Comparison of ENCODE assay signal across 9 mouse cellular contexts in the genomic region with DNA sequence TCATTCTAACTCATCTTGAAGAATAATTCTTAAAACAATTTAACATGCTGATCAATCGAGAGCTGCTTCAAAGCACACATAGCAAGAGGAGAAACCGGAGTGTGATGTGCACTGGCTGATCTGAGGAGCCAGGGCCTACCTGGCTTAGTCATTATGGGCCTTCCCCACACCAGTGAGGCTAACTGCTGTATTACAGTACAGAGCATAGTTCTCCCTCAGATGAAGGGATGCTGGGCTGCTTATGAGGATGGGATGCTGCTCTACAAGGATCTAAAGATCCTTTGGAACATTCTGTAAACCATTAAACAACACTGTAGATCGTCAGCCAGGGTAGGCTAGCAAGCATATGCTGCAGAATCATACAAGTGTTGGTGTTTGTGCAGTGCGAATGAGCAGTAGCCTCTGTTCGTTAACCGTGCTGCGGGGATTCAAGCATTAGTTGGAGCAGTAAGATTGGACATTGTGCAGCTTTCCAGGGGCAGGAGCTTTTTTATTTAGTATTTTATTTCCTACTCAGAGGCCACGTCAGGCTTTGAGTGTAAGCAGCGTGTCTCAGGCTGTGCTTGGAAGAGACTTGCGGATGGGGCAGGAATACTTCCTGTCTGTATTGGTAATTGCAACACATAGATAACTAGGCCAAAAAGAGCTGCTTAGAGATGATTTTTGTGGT. TPM values are rescaled to one million over a fixed set of nuclear protein-coding genes. Genes with fewer than 3 reads are reported as not detected.
DNase-seq lines count a peak whose midpoint lies in the region; ATAC-seq lines count a peak whose summit lies in the region.
"Had no signal": no experiment of that assay in that cellular context is flagged by ENCODE, and none has a peak within 500 bp of the region (broad histone marks: within the 10 kb centered on the region; RNA-seq: fewer than 3 reads in every experiment).

No protein-coding gene starts in this region.

- H3K4me2 ChIP-seq in hindbrain, embryonic 12.5 days (replicated peaks) = peak overlapping the region; percentile 54
- no peak overlapping the region; the same call in 1 of the 2 replicates for H3K4me2 ChIP-seq in hindbrain, embryonic 11.5 days (replicated peaks; ENCODE audit: low read depth, low read length)
- peak overlapping the region; percentile 67 for H3K4me2 ChIP-seq in forebrain, embryonic 16.5 days (ENCODE audit: low read length)
- peak overlapping the region; percentile 58 for H3K4me2 ChIP-seq in neural tube, embryonic 13.5 days

- DNase-seq in hindbrain, embryonic 11.5 days (ENCODE audit: low spot score) = no peak
- DNase-seq in right cerebral cortex, adult 18-20 months = peak; percentile 29
- no peak for DNase-seq in right cerebral cortex, postnatal 10 days (ENCODE audit: low spot score in 2 of 2)
- DNase-seq in thymus, postnatal 36 days = no peak
- no peak for DNase-seq in kidney, adult 18-20 months

- peaks cover 20% of the 10 kb centered on the region; the same call in 1 of the 2 replicates for H3K4me1 ChIP-seq in hindbrain, embryonic 12.5 days
- no peaks in the 10 kb centered on the region for H3K4me1 ChIP-seq in hindbrain, embryonic 11.5 days (replicated peaks; ENCODE audit: control insufficient read depth, insufficient read depth, low read length)
- peaks cover 24% of the 10 kb centered on the region for H3K4me1 ChIP-seq in forebrain, embryonic 16.5 days (replicated peaks; ENCODE audit: control insufficient read depth, insufficient read depth, low read length)
- H3K4me1 ChIP-seq in neural tube, embryonic 13.5 days (replicated peaks) = peaks cover 49% of the 10 kb centered on the region

- peak overlapping the region; percentile 41 for H3K9ac ChIP-seq in hindbrain, embryonic 12.5 days
- no peak overlapping the region; the same call in 1 of the 2 replicates for H3K9ac ChIP-seq in hindbrain, embryonic 11.5 days (ENCODE audit: low read depth, low read length)
- peak overlapping the region; percentile 57 for H3K9ac ChIP-seq in forebrain, embryonic 16.5 days (replicated peaks; ENCODE audit: low read depth, low read length)
- H3K9ac ChIP-seq in neural tube, embryonic 13.5 days = peak overlapping the region; percentile 71

- WGBS in hindbrain, embryonic 12.5 days = 90% methylated on average over 10 of the region's 10 CpGs
- WGBS in hindbrain, embryonic 11.5 days = 94% methylated on average over 10 of the region's 10 CpGs
- 42% methylated on average over 10 of the region's 10 CpGs for WGBS in forebrain, embryonic 16.5 days
- WGBS in neural tube, embryonic 13.5 days = 76% methylated on average over 10 of the region's 10 CpGs

- H3K9me3 ChIP-seq in hindbrain, embryonic 12.5 days (replicated peaks) = no peaks in the 10 kb centered on the region
- H3K9me3 ChIP-seq in hindbrain, embryonic 11.5 days (ENCODE audit: control insufficient read depth, low read length) = no peaks in the 10 kb centered on the region
- no peaks in the 10 kb centered on the region for H3K9me3 ChIP-seq in forebrain, embryonic 16.5 days (ENCODE audit: control insufficient read depth, low read length)
- H3K9me3 ChIP-seq in neural tube, embryonic 13.5 days = no peaks in the 10 kb centered on the region

- H3K27ac ChIP-seq in hindbrain, embryonic 12.5 days = 0 out of 2 replicates have a peak overlapping the region, but pooled peaks have one; percentile 44
- no peak overlapping the region for H3K27ac ChIP-seq in hindbrain, embryonic 11.5 days (ENCODE audit: low read depth, low read length)
- H3K27ac ChIP-seq in forebrain, embryonic 16.5 days (ENCODE audit: low read length) = peak overlapping the region; percentile 64
- H3K27ac ChIP-seq in neural tube, embryonic 13.5 days (replicated peaks) = peak overlapping the region; percentile 95

- peaks cover 12% of the 10 kb centered on the region for H3K36me3 ChIP-seq in hindbrain, embryonic 12.5 days
- H3K36me3 ChIP-seq in hindbrain, embryonic 11.5 days (ENCODE audit: control insufficient read depth, insufficient read depth, low read length) = peaks cover 7% of the 10 kb centered on the region; the same call in 1 of the 2 replicates
- H3K36me3 ChIP-seq in forebrain, embryonic 16.5 days (ENCODE audit: control insufficient read depth, insufficient read depth) = peaks cover 7% of the 10 kb centered on the region
- H3K36me3 ChIP-seq in neural tube, embryonic 13.5 days = peaks cover 9% of the 10 kb centered on the region

- no peaks in the 10 kb centered on the region for H3K27me3 ChIP-seq in hindbrain, embryonic 12.5 days
- no peaks in the 10 kb centered on the region for H3K27me3 ChIP-seq in hindbrain, embryonic 11.5 days (ENCODE audit: control insufficient read depth, insufficient read depth, low read length)
- H3K27me3 ChIP-seq in forebrain, embryonic 16.5 days (replicated peaks; ENCODE audit: control insufficient read depth, insufficient read depth, low read length) = no peaks in the 10 kb centered on the region
- H3K27me3 ChIP-seq in neural tube, embryonic 13.5 days = no peaks in the 10 kb centered on the region

- ATAC-seq in hindbrain, embryonic 12.5 days (ENCODE audit: low FRiP score) = no peak
- ATAC-seq in hindbrain, embryonic 11.5 days (ENCODE audit: low FRiP score) = no peak
- ATAC-seq in forebrain, embryonic 16.5 days = peak; percentile 18; the same call in 1 of the 2 replicates
- ATAC-seq in neural tube, embryonic 13.5 days (ENCODE audit: low read depth) = no peak
- ATAC-seq: intestine, embryonic 16.5 days had no signal

- peak overlapping the region; percentile 25 for H3K4me3 ChIP-seq in hindbrain, embryonic 12.5 days
- no peak overlapping the region for H3K4me3 ChIP-seq in hindbrain, embryonic 11.5 days (ENCODE audit: low read depth, low read length)
- peak overlapping the region; percentile 48 for H3K4me3 ChIP-seq in forebrain, embryonic 16.5 days (replicated peaks; ENCODE audit: low read length)
- peak overlapping the region; percentile 45 for H3K4me3 ChIP-seq in neural tube, embryonic 13.5 days

RNA-seq across cellular contexts. Expression of a gene that starts 33.9 kb away (rescaled TPM):
- 35.1 and 36.4 TPM in 2 replicates for polyA plus RNA-seq in hindbrain, embryonic 12.5 days (2016; fragmentation: Nextera tagmentation; extraction: Ambion mirVana)
- 32.8 and 38.4 TPM in 2 replicates for polyA plus RNA-seq in hindbrain, embryonic 11.5 days (2014; fragmentation: Nextera tagmentation; extraction: Ambion mirVana)
- 51.2 and 52.1 TPM in 2 replicates for polyA plus RNA-seq in forebrain, embryonic 16.5 days (2015; fragmentation: Nextera tagmentation; extraction: Ambion mirVana)
- polyA plus RNA-seq in neural tube, embryonic 13.5 days (2015; fragmentation: Nextera tagmentation; extraction: Ambion mirVana) = 44.2 and 45.8 TPM in 2 replicates
